In the genomic region with DNA sequence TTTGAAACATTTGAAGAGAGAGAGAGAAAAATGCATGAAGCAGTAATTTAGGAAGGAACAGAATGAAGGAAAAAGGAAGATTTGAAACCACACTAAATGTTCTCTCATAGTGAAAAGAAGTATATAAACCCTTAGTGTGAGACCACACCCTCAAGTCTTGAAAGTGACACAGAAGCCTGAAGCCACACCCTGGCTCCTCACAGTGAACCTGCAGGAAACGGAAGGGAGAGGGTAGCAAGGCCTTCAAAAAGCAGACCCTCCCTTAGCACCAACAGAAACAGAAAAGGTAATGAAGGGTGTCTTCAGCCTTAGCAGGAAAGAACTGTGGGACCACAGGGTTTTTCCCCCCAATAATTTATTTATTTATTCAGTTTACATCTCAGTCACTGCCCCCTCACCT, we compare ENCODE assay signal across 17 mouse cellular contexts.
DNase-seq lines count a peak whose midpoint lies in the region; ATAC-seq and TF ChIP-seq lines count a peak whose summit lies in the region.
"Had no signal": no experiment of that assay in that cellular context is flagged by ENCODE, and none has a peak within 500 bp of the region (broad histone marks: within the 10 kb centered on the region; RNA-seq: fewer than 3 reads in every experiment).

No protein-coding gene starts in this region.

- H3K36me3 ChIP-seq in stomach, embryonic 14.5 days (ENCODE audit: control insufficient read depth, insufficient read depth, low read length) = no peaks in the 10 kb centered on the region
- H3K36me3 ChIP-seq in stomach, postnatal 0 days (ENCODE audit: control insufficient read depth, insufficient read depth, low read length) = no peaks in the 10 kb centered on the region
- H3K36me3 ChIP-seq in liver, embryonic 12.5 days = no peaks in the 10 kb centered on the region
- H3K36me3 ChIP-seq: embryonic facial prominence, embryonic 13.5 days; heart, embryonic 15.5 days; hindbrain, embryonic 10.5 days had no signal

- H3K4me3 ChIP-seq in stomach, embryonic 14.5 days (ENCODE audit: low read depth, low read length) = no peak overlapping the region
- H3K4me3 ChIP-seq in stomach, postnatal 0 days (ENCODE audit: low read depth, low read length) = no peak overlapping the region
- no peak overlapping the region for H3K4me3 ChIP-seq in liver, embryonic 12.5 days
- H3K4me3 ChIP-seq: embryonic facial prominence, embryonic 13.5 days; heart, embryonic 15.5 days; hindbrain, embryonic 10.5 days had no signal

- H3K9me3 ChIP-seq in stomach, embryonic 14.5 days (ENCODE audit: control insufficient read depth, low read depth, low read length) = no peaks in the 10 kb centered on the region
- H3K9me3 ChIP-seq in stomach, postnatal 0 days (ENCODE audit: control insufficient read depth, low read length) = no peaks in the 10 kb centered on the region
- H3K9me3 ChIP-seq in liver, embryonic 12.5 days (replicated peaks) = no peaks in the 10 kb centered on the region
- H3K9me3 ChIP-seq: embryonic facial prominence, embryonic 13.5 days; heart, embryonic 15.5 days; hindbrain, embryonic 10.5 days had no signal

- H3K27ac ChIP-seq in stomach, embryonic 14.5 days (ENCODE audit: low read length) = peak overlapping the region; percentile 39; the same call in 1 of the 2 replicates
- no peak overlapping the region for H3K27ac ChIP-seq in stomach, postnatal 0 days (replicated peaks)
- no peak overlapping the region for H3K27ac ChIP-seq in liver, embryonic 12.5 days
- H3K27ac ChIP-seq: embryonic facial prominence, embryonic 13.5 days; heart, embryonic 15.5 days; hindbrain, embryonic 10.5 days had no signal

- no peak overlapping the region for H3K9ac ChIP-seq in stomach, embryonic 14.5 days (replicated peaks; ENCODE audit: low read depth, low read length)
- no peak overlapping the region for H3K9ac ChIP-seq in stomach, postnatal 0 days (ENCODE audit: low read length)
- H3K9ac ChIP-seq in liver, embryonic 12.5 days = no peak overlapping the region
- H3K9ac ChIP-seq: embryonic facial prominence, embryonic 13.5 days; heart, embryonic 15.5 days; lung, embryonic 14.5 days had no signal

- H3K27me3 ChIP-seq in stomach, embryonic 14.5 days (ENCODE audit: control insufficient read depth, insufficient read depth, low read length) = no peaks in the 10 kb centered on the region
- no peaks in the 10 kb centered on the region for H3K27me3 ChIP-seq in stomach, postnatal 0 days (ENCODE audit: control insufficient read depth, insufficient read depth, low read length)
- no peaks in the 10 kb centered on the region for H3K27me3 ChIP-seq in liver, embryonic 12.5 days (replicated peaks)
- H3K27me3 ChIP-seq: embryonic facial prominence, embryonic 13.5 days; heart, embryonic 15.5 days had no signal

- H3K4me1 ChIP-seq in stomach, embryonic 14.5 days (ENCODE audit: control insufficient read depth, insufficient read depth, low read length) = peaks cover 9% of the 10 kb centered on the region; the same call in 1 of the 2 replicates
- no peaks in the 10 kb centered on the region for H3K4me1 ChIP-seq in stomach, postnatal 0 days (replicated peaks; ENCODE audit: control insufficient read depth, insufficient read depth)
- H3K4me1 ChIP-seq in liver, embryonic 12.5 days = no peaks in the 10 kb centered on the region
- H3K4me1 ChIP-seq: heart, embryonic 15.5 days had no signal

- TF ChIP-seq CTCF in stomach, postnatal 0 days (IDR thresholded peaks at IDR 0.05; ENCODE audit: low read depth) = no peak

- no peak for TF ChIP-seq EP300 in stomach, postnatal 0 days (optimal IDR thresholded peaks at IDR 0.05)

- 40% methylated on average over 1 of the region's 1 CpGs for WGBS in stomach, embryonic 14.5 days
- 41% methylated on average over 1 of the region's 1 CpGs for WGBS in stomach, postnatal 0 days
- WGBS in liver, embryonic 12.5 days (ENCODE audit: insufficient replicate concordance) = 41% methylated on average over 1 of the region's 1 CpGs

- DNase-seq in stomach, postnatal 0 days (ENCODE audit: low spot score) = no peak
- peak; percentile 48 for DNase-seq in ES-CJ7 (ENCODE audit: low read depth, low spot score)
- peak; percentile 36 for DNase-seq in induced T-regulatory cell, adult 2 months (ENCODE audit: low read depth)
- peak; percentile 12 for DNase-seq in thymus, postnatal 4 days
- no peak for DNase-seq in layer of hippocampus, postnatal 10 days (ENCODE audit: low spot score in 2 of 2)
- DNase-seq: adrenal gland, postnatal 25 days; cerebellum, adult 2 months; heart, adult 18-20 months; layer of hippocampus, postnatal 36 days; right cerebral cortex, postnatal 14 days had no signal

- ATAC-seq in stomach, embryonic 14.5 days (ENCODE audit: insufficient number of reproducible peaks, insufficient read depth, low FRiP score, low read depth) = no peak
- ATAC-seq in stomach, postnatal 0 days (ENCODE audit: low FRiP score, low TSS enrichment) = no peak
- ATAC-seq in liver, embryonic 12.5 days = no peak
- ATAC-seq: forebrain, embryonic 16.5 days had no signal

- no peak overlapping the region for H3K4me2 ChIP-seq in stomach, embryonic 14.5 days (replicated peaks; ENCODE audit: low read depth, low read length)
- no peak overlapping the region for H3K4me2 ChIP-seq in stomach, postnatal 0 days (replicated peaks; ENCODE audit: low read depth)
- no peak overlapping the region for H3K4me2 ChIP-seq in liver, embryonic 12.5 days
- H3K4me2 ChIP-seq: embryonic facial prominence, embryonic 13.5 days; heart, embryonic 15.5 days; lung, embryonic 14.5 days had no signal

Comparison
In these comparisons a context has a peak if more than half of its experiments do, and no peak if none do; other contexts are left out.
1. DNase-seq: peak in ES-CJ7 (single experiment), induced T-regulatory cell, adult 2 months (single experiment) and thymus, postnatal 4 days (single experiment); none in stomach, postnatal 0 days (single experiment) and layer of hippocampus, postnatal 10 days (0 of 2).